Mouse (Mus musculus): ENCODE results near the gene Gm20479. TPM values are rescaled to one million over a fixed set of nuclear protein-coding genes. Genes with fewer than 3 reads are reported as not detected.

Gene Gm20479
- total and polyA plus RNA-seq, 2 experiments from 2014 or later: not detected

- peaks cover 14% of the 10 kb centered on the region; the same call in 1 of the 2 replicates for H3K4me1 ChIP-seq (ENCODE audit: insufficient read depth, low read length)
- peaks cover 66% of the 10 kb centered on the region for H3K27me3 ChIP-seq (ENCODE audit: insufficient read depth, low read length)
These were observed 22.1 kb downstream of the Gm20479 start for GRCm38 (mm10) chr7:27335011-27335720.

GRCm38 (mm10) chr7:27334405-27334911 is 22.8 kb downstream of the Gm20479 start:
- H3K4me1 ChIP-seq (ENCODE audit: insufficient read depth, low read length): peaks cover 11% of the 10 kb centered on the region; the same call in 1 of the 2 replicates
- H3K9me3 ChIP-seq (ENCODE audit: low read length): no peaks in the 10 kb centered on the region
- peaks cover 73% of the 10 kb centered on the region for H3K27me3 ChIP-seq (ENCODE audit: insufficient read depth, low read length)
- no peaks in the 10 kb centered on the region for H3K36me3 ChIP-seq (ENCODE audit: insufficient read depth, low read length)
- WGBS: 7% methylated on average over 30 of the region's 32 CpGs
- no peak for ATAC-seq (ENCODE audit: low FRiP score)
- no peak for DNase-seq (ENCODE audit: low spot score)
- no peak overlapping the region for H3K4me2 ChIP-seq (ENCODE audit: low read depth, low read length, poor library complexity, severe bottlenecking)
- H3K27ac ChIP-seq (ENCODE audit: low read depth, low read length): no peak overlapping the region
- peak; percentile 10; the same call in 1 of the 2 replicates for TF ChIP-seq CTCF (IDR thresholded peaks at IDR 0.05)
- no peak overlapping the region for H3K4me3 ChIP-seq (ENCODE audit: low read depth, low read length)
- no peak overlapping the region for H3K9ac ChIP-seq (replicated peaks; ENCODE audit: low read length, poor library complexity, severe bottlenecking)

More at GRCm38 (mm10) chr7:27335011-27335720, 22.1 kb downstream of the Gm20479 start:
- no peak for DNase-seq (ENCODE audit: low spot score)
- Histone ChIP-seq H3K9me3 (ENCODE audit: low read length) (no peaks in the 10 kb centered on the region), H3K9ac (replicated peaks; ENCODE audit: low read length, poor library complexity, severe bottlenecking) (no peak overlapping the region), H3K27ac (ENCODE audit: low read depth, low read length) (no peak overlapping the region), H3K36me3 (ENCODE audit: insufficient read depth, low read length) (no peaks in the 10 kb centered on the region), H3K4me2 (ENCODE audit: low read depth, low read length, poor library complexity, severe bottlenecking) (no peak overlapping the region), H3K4me3 (ENCODE audit: low read depth, low read length) (no peak overlapping the region)
- WGBS: 68% methylated on average over 15 of the region's 15 CpGs
- ATAC-seq (ENCODE audit: low FRiP score): no peak
- TF ChIP-seq CTCF (IDR thresholded peaks at IDR 0.05): no peak

GRCm38 (mm10) chr7:27333316-27333941 is 23.8 kb downstream of the Gm20479 start:
- Histone ChIP-seq H3K9ac (replicated peaks; ENCODE audit: low read length, poor library complexity, severe bottlenecking) (peak overlapping the region; percentile 54), H3K4me3 (ENCODE audit: low read depth, low read length) (peak overlapping the region; percentile 46), H3K27me3 (ENCODE audit: insufficient read depth, low read length) (peaks cover 82% of the 10 kb centered on the region), H3K4me1 (ENCODE audit: insufficient read depth, low read length) (peaks cover 11% of the 10 kb centered on the region; the same call in 1 of the 2 replicates), H3K9me3 (ENCODE audit: low read length) (no peaks in the 10 kb centered on the region), H3K4me2 (ENCODE audit: low read depth, low read length, poor library complexity, severe bottlenecking) (peak overlapping the region; percentile 98), H3K27ac (ENCODE audit: low read depth, low read length) (no peak overlapping the region), H3K36me3 (ENCODE audit: insufficient read depth, low read length) (no peaks in the 10 kb centered on the region)
- under 1% methylated on average over 35 of the region's 77 CpGs for WGBS
- ATAC-seq (ENCODE audit: low FRiP score) (no peak), DNase-seq (ENCODE audit: low spot score) (no peak)
- TF ChIP-seq CTCF (IDR thresholded peaks at IDR 0.05): no peak

- DNase-seq (ENCODE audit: low spot score): peak; percentile 70
- Histone ChIP-seq H3K4me3 (ENCODE audit: low read depth, low read length) (peak overlapping the region; percentile 46), H3K4me1 (ENCODE audit: insufficient read depth, low read length) (peaks cover 11% of the 10 kb centered on the region; the same call in 1 of the 2 replicates), H3K27ac (ENCODE audit: low read depth, low read length) (no peak overlapping the region), H3K9ac (replicated peaks; ENCODE audit: low read length, poor library complexity, severe bottlenecking) (peak overlapping the region; percentile 54; the same call in 1 of the 2 replicates), H3K4me2 (ENCODE audit: low read depth, low read length, poor library complexity, severe bottlenecking) (peak overlapping the region; percentile 98), H3K27me3 (ENCODE audit: insufficient read depth, low read length) (peaks cover 82% of the 10 kb centered on the region), H3K36me3 (ENCODE audit: insufficient read depth, low read length) (no peaks in the 10 kb centered on the region), H3K9me3 (ENCODE audit: low read length) (no peaks in the 10 kb centered on the region)
- WGBS: under 1% methylated on average over 38 of the region's 39 CpGs
- no peak for ATAC-seq (ENCODE audit: low FRiP score)
- peak; percentile 76 for TF ChIP-seq CTCF (IDR thresholded peaks at IDR 0.05)
These were observed 24.6 kb downstream of the Gm20479 start for GRCm38 (mm10) chr7:27332353-27333199.

- peaks cover 11% of the 10 kb centered on the region; the same call in 1 of the 2 replicates for H3K4me1 ChIP-seq (ENCODE audit: insufficient read depth, low read length)
- TF ChIP-seq CTCF (IDR thresholded peaks at IDR 0.05): no peak
- no peak overlapping the region; the same call in 1 of the 2 replicates for H3K4me2 ChIP-seq (ENCODE audit: low read depth, low read length, poor library complexity, severe bottlenecking)
These were observed 25.4 kb downstream of the Gm20479 start for GRCm38 (mm10) chr7:27331854-27332253.

More at GRCm38 (mm10) chr7:27331854-27332253, 25.4 kb downstream of the Gm20479 start:
- Histone ChIP-seq H3K9me3 (ENCODE audit: low read length) (no peaks in the 10 kb centered on the region), H3K9ac (replicated peaks; ENCODE audit: low read length, poor library complexity, severe bottlenecking) (no peak overlapping the region), H3K4me3 (ENCODE audit: low read depth, low read length) (no peak overlapping the region), H3K36me3 (ENCODE audit: insufficient read depth, low read length) (no peaks in the 10 kb centered on the region), H3K27ac (ENCODE audit: low read depth, low read length) (no peak overlapping the region), H3K27me3 (ENCODE audit: insufficient read depth, low read length) (peaks cover 82% of the 10 kb centered on the region)
- 8% methylated on average over 8 of the region's 8 CpGs for WGBS
- no peak for ATAC-seq (ENCODE audit: low FRiP score)
- no peak for DNase-seq (ENCODE audit: low spot score)

Measured in midbrain, postnatal 0 days (tissue).